Mouse (Mus musculus): ENCODE measurements around the gene Dst.

GRCm38 (mm10) chr1:33989643-33990042 lies 81.6 kb downstream of the Dst start:
- TF ChIP-seq CTCF (IDR thresholded peaks at IDR 0.05; ENCODE audit: low read depth, low read length) (no peak), GATA1 (IDR thresholded peaks at IDR 0.05; ENCODE audit: borderline replicate concordance, low read length) (no peak)
